Mouse (Mus musculus) heart, postnatal 0 days (tissue): ENCODE data around the gene Sox18. TPM values are rescaled to one million over a fixed set of nuclear protein-coding genes. Genes with fewer than 3 reads are reported as not detected.

Experiments used
- ATAC-seq: fragments of 200-750 bp; cut with Nextera tagmentation; 2 replicates; pipeline ENCODE4 v1.8.0; 2017; ENCODE audit warnings: low read depth, moderate number of reproducible peaks, moderate library complexity; ENCODE audit not compliant: insufficient read depth
- DNase-seq: peaks from one replicate; pipeline ENCODE4 v3.0.0-alpha.2; 2016; ENCODE audit warnings: low spot score
- H3K27ac ChIP-seq: fragments of 300-500 bp; sonication (generic); 2 replicates; pipeline ENCODE4 v1.5.1; 2014; ENCODE audit warnings: low read depth, mild to moderate bottlenecking
- H3K27me3 ChIP-seq: fragments of 300-500 bp; sonication (generic); 2 replicates; pipeline ENCODE4 v1.6.1; 2014; ENCODE audit warnings: low read length, mixed read lengths; ENCODE audit not compliant: control insufficient read depth, insufficient read depth
- H3K36me3 ChIP-seq: fragments of 300-500 bp; sonication (generic); replicated peaks from 2 replicates; pipeline ENCODE4 v1.6.1; 2014; ENCODE audit warnings: low read length, mixed read lengths; ENCODE audit not compliant: control insufficient read depth, insufficient read depth
- H3K4me1 ChIP-seq: fragments of 300-500 bp; sonication (generic); 2 replicates; pipeline ENCODE4 v1.6.1; 2014; ENCODE audit warnings: antibody characterized with exemption; ENCODE audit not compliant: control insufficient read depth, insufficient read depth
- H3K4me2 ChIP-seq: fragments of 300-500 bp; sonication (generic); 2 replicates; pipeline ENCODE4 v1.6.1; 2014; ENCODE audit warnings: low read depth, mild to moderate bottlenecking, low read length, moderate library complexity
- H3K4me3 ChIP-seq: fragments of 300-500 bp; sonication (generic); 2 replicates; pipeline ENCODE4 v1.5.1; 2014; ENCODE audit warnings: low read depth, low read length
- H3K9ac ChIP-seq: fragments of 300-500 bp; sonication (generic); replicated peaks from 2 replicates; pipeline ENCODE4 v1.6.1; 2014; ENCODE audit warnings: low read depth, low read length, mixed read lengths
- H3K9me3 ChIP-seq: fragments of 300-500 bp; sonication (generic); replicated peaks from 2 replicates; pipeline ENCODE4 v1.6.1; 2016; ENCODE audit warnings: low read length; ENCODE audit not compliant: control insufficient read depth
- CTCF ChIP-seq: IDR thresholded peaks from 2 replicates; pipeline ENCODE4 v1.5.1; 2016; ENCODE audit warnings: antibody characterized with exemption, control low read depth, low read depth
- EP300 ChIP-seq: IDR thresholded peaks from 2 replicates; pipeline ENCODE4 v1.6.1; 2016; ENCODE audit warnings: antibody characterized with exemption, low read depth
- WGBS: fragments of 180-500 bp; shearing (Covaris S2); extraction: QIAGEN DNeasy Blood & Tissue Kit; methylation state at CpG from one replicate; pipeline ENCODE4 v1.1.7; 2014; 5-methylcytosine and 5-hydroxymethylcytosine counted together
- polyA plus RNA-seq: library from polyadenylated mRNA; unstranded; fragments of >200 nt; fragmentation: Nextera tagmentation; extraction: Ambion mirVana; gene quantifications from 2 replicates; pipeline ENCODE4 v1.2.1, GENCODE M21; 2015
- total RNA-seq: library from RNA; depleted of rRNA; stranded (reverse); fragments of >200 nt; gene quantifications from 2 replicates; pipeline ENCODE4 v1.2.3, GENCODE M21; 2014; ENCODE audit warnings: low replicate concordance; rRNA removed

Gene Sox18
- 31.8 and 69.4 TPM in 2 replicates for total RNA-seq
- polyA plus RNA-seq, result 53.1 and 54.5 TPM in 2 replicates

DNA sequence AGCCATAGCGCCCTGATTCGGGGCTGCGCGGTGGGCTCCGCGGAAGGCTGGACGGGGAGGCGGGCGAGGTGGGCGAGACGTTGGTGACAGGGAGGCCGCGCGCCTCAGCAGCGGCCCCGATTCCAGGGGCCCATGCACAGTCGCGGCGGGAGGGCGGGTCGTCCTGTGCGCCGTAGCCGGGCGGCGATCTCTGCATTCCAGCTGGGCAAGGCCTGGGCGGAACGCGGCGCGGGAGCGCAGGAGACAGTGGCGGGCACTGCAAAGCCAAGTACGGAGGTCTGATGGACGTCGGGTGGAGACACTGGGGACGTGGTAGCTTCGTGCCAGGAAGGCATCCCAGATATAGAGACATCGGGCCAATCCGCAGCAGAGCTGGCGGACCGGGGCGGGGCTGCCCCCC, at the start of gene Sox18:
Sox18 (minus strand) TSS at position 315 of the 400 bp plus-strand sequence.
- Histone ChIP-seq H3K9ac (peak within 1 kb of the TSS; percentile 67), H3K9me3 (no peaks in the 10 kb centered on the region), H3K4me1 (no peaks in the 10 kb centered on the region), H3K4me2 (peak within 1 kb of the TSS; percentile 66), H3K27me3 (peaks cover 65% of the 10 kb centered on the region), H3K4me3 (peak within 1 kb of the TSS; percentile 59), H3K27ac (peak within 1 kb of the TSS; percentile 77), H3K36me3 (no peaks in the 10 kb centered on the region)
- ATAC-seq, result peak; percentile 47
- no peak for DNase-seq
- under 1% methylated on average over 37 of the region's 43 CpGs for WGBS
- no peak for TF ChIP-seq CTCF
- TF ChIP-seq EP300, result no peak

DNA sequence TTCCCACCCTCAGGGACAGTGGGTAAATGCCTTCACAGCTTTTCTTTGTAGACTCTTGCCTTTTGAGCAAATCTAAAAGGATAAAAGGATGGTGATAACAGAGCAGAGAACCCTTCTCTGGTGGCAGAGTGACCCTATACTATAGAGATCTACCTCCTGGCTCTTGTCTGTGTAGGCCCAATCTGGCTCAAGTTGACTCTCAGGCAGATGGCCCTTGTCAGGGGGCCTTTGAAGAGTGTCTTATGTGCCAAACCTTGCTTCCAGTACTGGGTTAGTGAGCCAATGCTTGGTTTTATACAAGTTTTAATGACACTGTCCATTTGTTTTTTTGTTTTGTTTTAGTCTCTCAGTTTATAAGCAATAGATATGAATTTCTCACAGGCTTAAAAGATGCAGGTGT, 49.8 kb upstream of the Sox18 start:
- Histone ChIP-seq H3K9ac (no peak overlapping the region), H3K27me3 (no peaks in the 10 kb centered on the region), H3K27ac (no peak overlapping the region), H3K4me2 (no peak overlapping the region), H3K9me3 (no peaks in the 10 kb centered on the region), H3K4me1 (no peaks in the 10 kb centered on the region), H3K36me3 (no peaks in the 10 kb centered on the region), H3K4me3 (no peak overlapping the region)
- TF ChIP-seq CTCF (no peak), EP300 (no peak)
- ATAC-seq, result no peak
- DNase-seq, result no peak

- Histone ChIP-seq H3K9me3 (no peaks in the 10 kb centered on the region), H3K27ac (no peak overlapping the region), H3K4me3 (no peak overlapping the region), H3K4me1 (0 out of 2 replicates have a peak, but pooled peaks cover 3% of the 10 kb centered on the region), H3K9ac (no peak overlapping the region), H3K27me3 (no peaks in the 10 kb centered on the region), H3K36me3 (no peaks in the 10 kb centered on the region), H3K4me2 (no peak overlapping the region)
- DNase-seq (no peak), ATAC-seq (no peak)
- WGBS, result 31% methylated on average over 3 of the region's 3 CpGs
- no peak for TF ChIP-seq EP300
- no peak for TF ChIP-seq CTCF
Measured at GRCm38 (mm10) chr2:181720061-181720460, 48.6 kb upstream of the Sox18 start.

GRCm38 (mm10) chr2:181716991-181717390, 45.6 kb upstream of the Sox18 start:
- Histone ChIP-seq H3K4me1 (0 out of 2 replicates have a peak, but pooled peaks cover 6% of the 10 kb centered on the region), H3K4me2 (no peak overlapping the region), H3K9ac (no peak overlapping the region), H3K27me3 (no peaks in the 10 kb centered on the region), H3K36me3 (no peaks in the 10 kb centered on the region), H3K27ac (no peak overlapping the region), H3K9me3 (no peaks in the 10 kb centered on the region), H3K4me3 (no peak overlapping the region)
- DNase-seq, result no peak
- 41% methylated on average over 3 of the region's 3 CpGs for WGBS
- ATAC-seq, result no peak
- TF ChIP-seq CTCF (no peak), EP300 (no peak)

DNA sequence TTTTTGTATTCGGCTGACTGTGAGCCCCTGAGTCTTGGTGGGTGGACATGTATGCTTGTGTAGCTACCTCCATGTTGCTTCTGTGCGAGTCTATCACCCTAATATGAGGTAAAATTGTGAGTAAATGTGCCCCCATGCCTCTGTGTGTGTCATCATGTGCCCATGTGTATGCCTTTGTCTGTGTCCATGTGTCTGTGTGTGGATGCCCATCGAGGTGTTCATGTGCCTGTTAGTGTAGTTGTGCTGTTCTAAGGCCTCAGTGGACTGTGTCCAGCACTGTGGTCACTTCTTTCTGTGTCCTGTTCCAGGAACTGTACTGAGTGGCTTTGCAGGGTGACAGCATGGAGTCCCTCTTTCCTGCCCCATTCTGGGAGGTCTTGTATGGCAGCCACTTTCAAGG, 43.9 kb upstream of the Sox18 start:
- no peaks in the 10 kb centered on the region for H3K36me3 ChIP-seq
- 0 out of 2 replicates have a peak, but pooled peaks cover 6% of the 10 kb centered on the region for H3K4me1 ChIP-seq
- no peak overlapping the region for H3K27ac ChIP-seq
- no peak overlapping the region for H3K9ac ChIP-seq
- no peak for ATAC-seq
- TF ChIP-seq EP300, result no peak
- H3K4me3 ChIP-seq, result no peak overlapping the region
- H3K9me3 ChIP-seq, result no peaks in the 10 kb centered on the region
- 62% methylated on average over 3 of the region's 3 CpGs for WGBS
- peak overlapping the region; percentile 32; the same call in 1 of the 2 replicates for H3K4me2 ChIP-seq
- H3K27me3 ChIP-seq, result no peaks in the 10 kb centered on the region
- DNase-seq, result no peak

DNA sequence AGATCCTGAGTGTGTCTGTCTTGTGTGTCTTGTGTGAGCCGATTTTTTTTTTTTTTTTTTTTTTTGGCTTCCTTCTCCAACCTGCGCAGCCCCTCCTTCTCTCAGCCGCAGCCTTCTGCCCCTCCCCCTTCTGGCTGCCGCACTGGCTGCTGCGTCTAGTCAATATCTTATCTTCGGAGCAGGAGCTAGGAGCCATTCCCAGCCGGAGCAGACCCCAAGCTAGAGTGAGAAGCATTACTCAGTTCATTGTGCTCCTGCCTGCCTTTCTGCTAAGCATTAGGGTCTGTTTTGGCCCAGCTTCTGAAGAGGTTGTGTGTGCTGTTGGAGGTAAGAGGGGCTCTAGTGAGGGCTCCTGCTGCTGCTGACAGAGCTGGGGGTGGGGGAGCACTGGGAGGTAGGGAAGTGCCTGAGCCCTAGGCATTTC, 43.5 kb upstream of the Sox18 start, which contains the start of gene Oprl1:
Oprl1 (plus strand) TSS at position 114 of the 424 bp plus-strand sequence.
- no peak within 1 kb of the TSS for H3K27ac ChIP-seq
- no peaks in the 10 kb centered on the region for H3K27me3 ChIP-seq
- no peaks in the 10 kb centered on the region for H3K9me3 ChIP-seq
- no peaks in the 10 kb centered on the region for H3K36me3 ChIP-seq
- H3K4me3 ChIP-seq, result no peak within 1 kb of the TSS
- WGBS, result 0% methylated on average over 7 of the region's 7 CpGs
- peak within 1 kb of the TSS; percentile 32 for H3K4me2 ChIP-seq
- ATAC-seq (no peak), DNase-seq (no peak)
- no peak within 1 kb of the TSS for H3K9ac ChIP-seq
- 0 out of 2 replicates have a peak, but pooled peaks cover 6% of the 10 kb centered on the region for H3K4me1 ChIP-seq
- no peak for TF ChIP-seq EP300
- no peak for TF ChIP-seq CTCF
